Mouse (Mus musculus) T-cell, adult 2 months (primary cell): ENCODE results near the gene Ube2v1.

Experiments
- DNase-seq: peaks from one replicate; pipeline ENCODE4 v3.0.0; 2022; ENCODE audit warnings: low spot score

Gene Ube2v1

DNA sequence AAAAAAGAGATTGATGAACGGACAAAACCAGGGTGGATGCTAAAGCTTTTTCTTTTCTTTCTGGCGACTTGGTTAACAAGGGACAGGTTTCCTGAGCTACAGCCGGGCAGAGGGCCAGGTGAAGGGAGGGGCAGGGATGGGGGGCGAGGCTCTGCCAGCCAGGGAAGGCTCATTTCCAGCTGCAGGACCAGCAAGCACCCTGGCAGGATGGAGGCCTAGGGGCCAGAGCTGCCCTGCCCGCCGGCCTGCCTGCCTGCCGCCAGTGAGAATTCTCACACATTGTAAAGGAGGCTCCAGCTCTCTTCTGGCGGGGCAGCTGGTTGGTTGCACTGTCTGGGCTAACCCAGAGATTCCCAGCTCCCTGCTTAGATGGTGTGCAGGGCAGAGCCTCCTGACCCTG lies 69.8 kb downstream of the Ube2v1 start:
- DNase-seq: no peak

GRCm38 (mm10) chr2:167559413-167559812 lies 72.5 kb downstream of the Ube2v1 start:
- no peak for DNase-seq
